Mouse (Mus musculus) spleen, adult 2 months (tissue): ENCODE data around the gene Rhox6. TPM values are rescaled to one million over a fixed set of nuclear protein-coding genes. Genes with fewer than 3 reads are reported as not detected.

ENCODE experiments used
- DNase-seq, 2 experiments: peaks; one replicate each; pipeline versions ENCODE4 v3.0.0 to v3.0.0-alpha.2; 2012 to 2021; ENCODE audit warnings: low spot score in 2 of 2, low read depth in 1 of 2
- H3K27ac ChIP-seq: fragments of 200-500 bp; 2 replicates; pipeline ENCODE4 v1.5.1; 2012; ENCODE audit warnings: low read length, inconsistent platforms; ENCODE audit not compliant: insufficient read depth
- H3K27me3 ChIP-seq: fragments of 200-500 bp; 2 replicates; pipeline ENCODE4 v1.6.1; 2012; ENCODE audit warnings: mild to moderate bottlenecking, moderate library complexity, low read length, inconsistent platforms; ENCODE audit not compliant: control insufficient read depth, insufficient read depth
- H3K36me3 ChIP-seq: fragments of 200-500 bp; 2 replicates; pipeline ENCODE4 v1.6.1; 2012; ENCODE audit warnings: mild to moderate bottlenecking, low read length, inconsistent platforms; ENCODE audit not compliant: control insufficient read depth, insufficient read depth
- H3K4me1 ChIP-seq: fragments of 200-500 bp; 2 replicates; pipeline ENCODE4 v1.6.1; 2011; ENCODE audit warnings: inconsistent platforms; ENCODE audit not compliant: control insufficient read depth, insufficient read depth, insufficient read length
- H3K4me3 ChIP-seq: fragments of 200-500 bp; 2 replicates; pipeline ENCODE4 v1.5.1; 2011; ENCODE audit warnings: mild to moderate bottlenecking, inconsistent platforms; ENCODE audit not compliant: insufficient read depth, insufficient read length; ENCODE audit errors: extremely low read depth
- CTCF ChIP-seq: fragments of 200-500 bp; IDR thresholded peaks from 2 replicates; pipeline ENCODE4 v1.5.1; 2011; ENCODE audit warnings: mild to moderate bottlenecking, inconsistent platforms; ENCODE audit not compliant: insufficient read depth, insufficient read length, insufficient replicate concordance; ENCODE audit errors: extremely low read depth
- POLR2A ChIP-seq: fragments of 200-500 bp; IDR thresholded peaks from 2 replicates; pipeline ENCODE4 v1.6.1; 2011; ENCODE audit warnings: low read depth, low read length, inconsistent platforms
- WGBS: fragments of 180-500 bp; shearing (Covaris S2); methylation state at CpG from one replicate; pipeline ENCODE4 v1.1.7; 2018; 5-methylcytosine and 5-hydroxymethylcytosine counted together
- polyA plus RNA-seq: library from polyadenylated mRNA; depleted of rRNA; stranded (reverse); fragments of >200 nt; gene quantifications from 2 replicates; pipeline ENCODE4 v1.2.3, GENCODE M21; 2012; rRNA removed

The Rhox6 gene
- polyA plus RNA-seq, 1 experiment: not detected

DNA sequence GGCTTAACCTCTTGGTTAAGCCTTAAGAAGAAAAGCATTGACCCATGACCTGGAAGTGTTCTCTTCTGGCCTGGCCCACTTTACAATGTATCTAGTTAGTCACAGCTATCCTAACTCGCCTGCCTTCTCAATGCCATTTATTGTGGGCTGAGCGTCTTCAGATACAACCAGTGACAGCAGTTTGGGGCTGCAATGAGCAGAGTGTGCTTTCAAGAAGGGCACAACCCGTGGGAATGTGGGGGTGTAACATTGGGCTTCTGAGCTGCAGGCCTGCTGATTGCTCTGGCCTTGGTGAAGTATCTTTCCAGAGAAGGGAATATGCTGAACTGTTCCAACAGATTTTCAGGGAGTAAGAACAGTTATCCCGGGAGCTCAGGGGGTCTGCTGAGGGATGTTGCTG lies 52.1 kb downstream of the Rhox6 start, which contains the start of gene Rhox8:
Rhox8 (minus strand) TSS at position 101 of the 400 bp plus-strand sequence.
- Histone ChIP-seq H3K36me3 (no peaks in the 10 kb centered on the region), H3K4me3 (no peak within 1 kb of the TSS)
- TF ChIP-seq CTCF: no peak
- TF ChIP-seq POLR2A: no peak

More for the DNA sequence above, 52.1 kb downstream of the Rhox6 start, which contains the start of gene Rhox8:
- Histone ChIP-seq H3K4me1 (no peaks in the 10 kb centered on the region), H3K27ac (no peak within 1 kb of the TSS), H3K27me3 (no peaks in the 10 kb centered on the region)
- WGBS: 81% methylated on average over 4 of the region's 4 CpGs
- DNase-seq: no peak

Other genes with a start within 250 kb of the Rhox6 start
- not detected in 2 replicates for gene Rhox3f, start 245.9 kb upstream of the Rhox6 start, polyA plus RNA-seq
- not detected in 2 replicates for gene Rhox4f, start 219.2 kb upstream of the Rhox6 start, polyA plus RNA-seq
- not detected in 2 replicates for gene Rhox3g, start 198.3 kb upstream of the Rhox6 start, polyA plus RNA-seq
- gene Rhox2g, start 183.4 kb upstream of the Rhox6 start, polyA plus RNA-seq: not detected in 2 replicates
- not detected in 2 replicates for gene Rhox4g, start 175.6 kb upstream of the Rhox6 start, polyA plus RNA-seq
- gene Rhox3h, start 158.1 kb upstream of the Rhox6 start, polyA plus RNA-seq: not detected in 2 replicates
- gene Rhox2h, start 153.6 kb upstream of the Rhox6 start, polyA plus RNA-seq: not detected in 2 replicates
- gene Rhox5, start 22.1 kb upstream of the Rhox6 start, polyA plus RNA-seq: not detected in 2 replicates
- not detected in 2 replicates for gene Rhox7a, start 4.8 kb downstream of the Rhox6 start, polyA plus RNA-seq
- not detected in 2 replicates for gene Rhox8, start 52.0 kb downstream of the Rhox6 start, polyA plus RNA-seq
- not detected in 2 replicates for gene Rhox7b, start 70.3 kb downstream of the Rhox6 start, polyA plus RNA-seq
- not detected in 2 replicates for gene Rhox9, start 74.9 kb downstream of the Rhox6 start, polyA plus RNA-seq
- gene Btg1-ps1, start 191.9 kb downstream of the Rhox6 start, polyA plus RNA-seq: not detected in 2 replicates
- 0.52 and 1.8 TPM in 2 replicates for gene Btg1-ps2, start 216.2 kb downstream of the Rhox6 start, polyA plus RNA-seq
- gene Rhox10, start 239.6 kb downstream of the Rhox6 start, polyA plus RNA-seq: not detected in 2 replicates